Mouse (Mus musculus): ENCODE measurements at regions not wholly inside any gene's neighbourhood (a gene's known extent, or its start where the extent isn't known, plus 50 kb on each side); places are given as distances from the start of the nearest gene placed in this dataset.
A peak's percentile ranks its signal among the peaks of the same experiment; 100 is the strongest.
"Not testable (repeated sequence)": the region's sequence is repeated elsewhere in the genome, so short reads cannot be mapped to it uniquely, and the experiment has no call there.

GRCm38 (mm10) chr5:39334241-39334640 is 421.0 kb downstream of the Hs3st1 start:
- no peak for DNase-seq

- DNase-seq = no peak
Observed at GRCm38 (mm10) chr5:39325399-39325798, 429.9 kb downstream of the Hs3st1 start.

GRCm38 (mm10) chr5:39316478-39316877 is 438.8 kb downstream of the Hs3st1 start:
- DNase-seq = no peak

- DNase-seq = no peak
Observed at GRCm38 (mm10) chr5:39311211-39311610, 434.6 kb upstream of the Clnk start.

GRCm38 (mm10) chr5:39305794-39306193 is 429.2 kb upstream of the Clnk start:
- DNase-seq = no peak

GRCm38 (mm10) chr5:39292849-39293248 is 416.2 kb upstream of the Clnk start:
- DNase-seq = no peak

GRCm38 (mm10) chr5:39281021-39281420 is 404.4 kb upstream of the Clnk start:
- no peak for DNase-seq

- DNase-seq = no peak
Observed at GRCm38 (mm10) chr5:39273710-39274385, 397.2 kb upstream of the Clnk start.

- DNase-seq = no peak
Observed at GRCm38 (mm10) chr5:39267106-39267505, 390.5 kb upstream of the Clnk start.

GRCm38 (mm10) chr5:39260721-39261190 is 384.1 kb upstream of the Clnk start:
- DNase-seq = no peak

- DNase-seq = no peak
Observed at GRCm38 (mm10) chr5:39257745-39258144, 381.1 kb upstream of the Clnk start.

GRCm38 (mm10) chr5:39252206-39252605 is 375.6 kb upstream of the Clnk start:
- DNase-seq = no peak

GRCm38 (mm10) chr5:39251021-39251420 is 374.4 kb upstream of the Clnk start:
- no peak for DNase-seq

GRCm38 (mm10) chr5:39219698-39220097 is 343.1 kb upstream of the Clnk start:
- DNase-seq = no peak

GRCm38 (mm10) chr5:39216326-39216725 is 339.7 kb upstream of the Clnk start:
- no peak for DNase-seq

GRCm38 (mm10) chr5:39215016-39215415 is 338.4 kb upstream of the Clnk start:
- DNase-seq = no peak

GRCm38 (mm10) chr5:39212550-39212949 is 335.9 kb upstream of the Clnk start:
- no peak for DNase-seq

- DNase-seq = peak; percentile 60
Observed at GRCm38 (mm10) chr5:39198856-39199255, 322.2 kb upstream of the Clnk start.

- DNase-seq = not testable (repeated sequence)
Observed at GRCm38 (mm10) chr5:39191153-39191552, 314.5 kb upstream of the Clnk start.

GRCm38 (mm10) chr5:39181616-39182402 is 305.2 kb upstream of the Clnk start:
- no peak for DNase-seq

- no peak for DNase-seq
Observed at GRCm38 (mm10) chr5:39181028-39181427, 304.4 kb upstream of the Clnk start.

GRCm38 (mm10) chr5:39177891-39178290 is 301.3 kb upstream of the Clnk start:
- DNase-seq = no peak

- no peak for DNase-seq
Observed at GRCm38 (mm10) chr5:39176906-39177305, 300.3 kb upstream of the Clnk start.

- DNase-seq = no peak
Observed at GRCm38 (mm10) chr5:39173491-39173890, 296.9 kb upstream of the Clnk start.

Measured in kidney, adult 9 months (tissue).